Mouse (Mus musculus): ENCODE results near the gene Col4a1. TPM values are rescaled to one million over a fixed set of nuclear protein-coding genes. Genes with fewer than 3 reads are reported as not detected.

The Col4a1 gene
- polyA plus RNA-seq, 1 experiment, result 0.24 TPM

- Histone ChIP-seq H3K4me1 (ENCODE audit: control insufficient read depth) (no peaks in the 10 kb centered on the region), H3K9me3 (ENCODE audit: control insufficient read depth, low read length) (no peaks in the 10 kb centered on the region)
- TF ChIP-seq TAL1 (IDR thresholded peaks at IDR 0.05; ENCODE audit: low read length), result no peak
- no peak for TF ChIP-seq GATA1 (IDR thresholded peaks at IDR 0.05; ENCODE audit: low read length)
Observed at GRCm38 (mm10) chr8:11169383-11169782, 143.2 kb downstream of the Col4a1 start.

GRCm38 (mm10) chr8:11168780-11169179, 143.8 kb downstream of the Col4a1 start:
- Histone ChIP-seq H3K27me3 (ENCODE audit: control insufficient read depth) (no peaks in the 10 kb centered on the region), H3K9me3 (ENCODE audit: control insufficient read depth, low read length) (no peaks in the 10 kb centered on the region), H3K4me3 (replicated peaks) (no peak overlapping the region), H3K4me1 (ENCODE audit: control insufficient read depth) (no peaks in the 10 kb centered on the region), H3K36me3 (ENCODE audit: control insufficient read depth) (no peaks in the 10 kb centered on the region)
- TF ChIP-seq TAL1 (IDR thresholded peaks at IDR 0.05; ENCODE audit: low read length), result no peak
- no peak for TF ChIP-seq GATA1 (IDR thresholded peaks at IDR 0.05; ENCODE audit: low read length)

More at GRCm38 (mm10) chr8:11169383-11169782, 143.2 kb downstream of the Col4a1 start:
- Histone ChIP-seq H3K4me3 (replicated peaks) (no peak overlapping the region), H3K36me3 (ENCODE audit: control insufficient read depth) (no peaks in the 10 kb centered on the region), H3K27me3 (ENCODE audit: control insufficient read depth) (no peaks in the 10 kb centered on the region)

- Histone ChIP-seq H3K9me3 (ENCODE audit: control insufficient read depth, low read length) (no peaks in the 10 kb centered on the region), H3K4me1 (ENCODE audit: control insufficient read depth) (no peaks in the 10 kb centered on the region), H3K36me3 (ENCODE audit: control insufficient read depth) (no peaks in the 10 kb centered on the region), H3K4me3 (replicated peaks) (no peak overlapping the region), H3K27me3 (ENCODE audit: control insufficient read depth) (no peaks in the 10 kb centered on the region)
- TF ChIP-seq TAL1 (IDR thresholded peaks at IDR 0.05; ENCODE audit: low read length) (no peak), GATA1 (IDR thresholded peaks at IDR 0.05; ENCODE audit: low read length) (no peak)
Observed at GRCm38 (mm10) chr8:11167955-11168354, 144.7 kb downstream of the Col4a1 start.

GRCm38 (mm10) chr8:11165592-11165991, 147.0 kb downstream of the Col4a1 start:
- H3K4me3 ChIP-seq (replicated peaks), result no peak overlapping the region
- H3K4me1 ChIP-seq (ENCODE audit: control insufficient read depth), result no peaks in the 10 kb centered on the region
- no peaks in the 10 kb centered on the region for H3K27me3 ChIP-seq (ENCODE audit: control insufficient read depth)
- H3K36me3 ChIP-seq (ENCODE audit: control insufficient read depth), result no peaks in the 10 kb centered on the region
- no peak for TF ChIP-seq GATA1 (IDR thresholded peaks at IDR 0.05; ENCODE audit: low read length)
- no peak for TF ChIP-seq TAL1 (IDR thresholded peaks at IDR 0.05; ENCODE audit: low read length)
- no peaks in the 10 kb centered on the region for H3K9me3 ChIP-seq (ENCODE audit: control insufficient read depth, low read length)

GRCm38 (mm10) chr8:11156319-11156692, 156.3 kb downstream of the Col4a1 start:
- no peak overlapping the region for H3K4me3 ChIP-seq (replicated peaks)
- H3K27me3 ChIP-seq (ENCODE audit: control insufficient read depth), result no peaks in the 10 kb centered on the region
- H3K9me3 ChIP-seq (ENCODE audit: control insufficient read depth, low read length), result no peaks in the 10 kb centered on the region
- no peaks in the 10 kb centered on the region for H3K4me1 ChIP-seq (ENCODE audit: control insufficient read depth)
- H3K36me3 ChIP-seq (ENCODE audit: control insufficient read depth), result no peaks in the 10 kb centered on the region
- TF ChIP-seq GATA1 (IDR thresholded peaks at IDR 0.05; ENCODE audit: low read length) (no peak), TAL1 (IDR thresholded peaks at IDR 0.05; ENCODE audit: low read length) (no peak)

GRCm38 (mm10) chr8:11155579-11156318, 156.9 kb downstream of the Col4a1 start:
- Histone ChIP-seq H3K4me1 (ENCODE audit: control insufficient read depth) (no peaks in the 10 kb centered on the region), H3K4me3 (replicated peaks) (no peak overlapping the region), H3K27me3 (ENCODE audit: control insufficient read depth) (no peaks in the 10 kb centered on the region), H3K36me3 (ENCODE audit: control insufficient read depth) (no peaks in the 10 kb centered on the region), H3K9me3 (ENCODE audit: control insufficient read depth, low read length) (no peaks in the 10 kb centered on the region)
- TF ChIP-seq TAL1 (IDR thresholded peaks at IDR 0.05; ENCODE audit: low read length), result no peak
- no peak for TF ChIP-seq GATA1 (IDR thresholded peaks at IDR 0.05; ENCODE audit: low read length)

- H3K27me3 ChIP-seq (ENCODE audit: control insufficient read depth), result no peaks in the 10 kb centered on the region
- TF ChIP-seq GATA1 (IDR thresholded peaks at IDR 0.05; ENCODE audit: low read length) (no peak), TAL1 (IDR thresholded peaks at IDR 0.05; ENCODE audit: low read length) (no peak)
- no peaks in the 10 kb centered on the region for H3K9me3 ChIP-seq (ENCODE audit: control insufficient read depth, low read length)
- no peaks in the 10 kb centered on the region for H3K4me1 ChIP-seq (ENCODE audit: control insufficient read depth)
- no peak overlapping the region for H3K4me3 ChIP-seq (replicated peaks)
- no peaks in the 10 kb centered on the region for H3K36me3 ChIP-seq (ENCODE audit: control insufficient read depth)
Observed at GRCm38 (mm10) chr8:11150268-11150667, 162.4 kb downstream of the Col4a1 start.

- TF ChIP-seq GATA1 (IDR thresholded peaks at IDR 0.05; ENCODE audit: low read length) (no peak), TAL1 (IDR thresholded peaks at IDR 0.05; ENCODE audit: low read length) (no peak)
- H3K27me3 ChIP-seq (ENCODE audit: control insufficient read depth), result no peaks in the 10 kb centered on the region
- no peaks in the 10 kb centered on the region for H3K4me1 ChIP-seq (ENCODE audit: control insufficient read depth)
- no peak overlapping the region for H3K4me3 ChIP-seq (replicated peaks)
- no peaks in the 10 kb centered on the region for H3K9me3 ChIP-seq (ENCODE audit: control insufficient read depth, low read length)
- no peaks in the 10 kb centered on the region for H3K36me3 ChIP-seq (ENCODE audit: control insufficient read depth)
Observed at GRCm38 (mm10) chr8:11149201-11149810, 163.3 kb downstream of the Col4a1 start.

- no peaks in the 10 kb centered on the region for H3K9me3 ChIP-seq (ENCODE audit: control insufficient read depth, low read length)
- no peak for TF ChIP-seq TAL1 (IDR thresholded peaks at IDR 0.05; ENCODE audit: low read length)
- TF ChIP-seq GATA1 (IDR thresholded peaks at IDR 0.05; ENCODE audit: low read length), result no peak
- no peak overlapping the region for H3K4me3 ChIP-seq (replicated peaks)
- H3K27me3 ChIP-seq (ENCODE audit: control insufficient read depth), result no peaks in the 10 kb centered on the region
- no peaks in the 10 kb centered on the region for H3K36me3 ChIP-seq (ENCODE audit: control insufficient read depth)
- H3K4me1 ChIP-seq (ENCODE audit: control insufficient read depth), result no peaks in the 10 kb centered on the region
Observed at GRCm38 (mm10) chr8:11148797-11149196, 163.8 kb downstream of the Col4a1 start.

Other genes starting within 250 kb of the Col4a1 start
- 0.14 and 0.21 TPM in 2 replicates for gene Col4a2, start within 50 bp of the Col4a1 start, polyA plus RNA-seq (2012)
- 0.05 and 0.09 TPM in 2 replicates for gene Rab20, start 165.9 kb upstream of the Col4a1 start, polyA plus RNA-seq (2012)
- gene Naxd, start 184.7 kb upstream of the Col4a1 start, polyA plus RNA-seq (2012), result 3.1 and 3.9 TPM in 2 replicates
- gene Cars2, start 238.0 kb upstream of the Col4a1 start, polyA plus RNA-seq (2012), result 2.0 and 2.3 TPM in 2 replicates
- gene Ing1, start 242.7 kb upstream of the Col4a1 start, polyA plus RNA-seq (2012), result 3.2 and 4.3 TPM in 2 replicates

Data from erythroblast, embryonic 14.5 days (primary cell).